Mouse (Mus musculus) lung, postnatal 10 days (tissue): Measurements from ENCODE around the gene Ubp1.
A peak's percentile ranks its signal among the peaks of the same experiment; 100 is the strongest.
"Not testable (repeated sequence)": the region's sequence is repeated elsewhere in the genome, so short reads cannot be mapped to it uniquely, and the experiment has no call there.

ENCODE experiments used
- DNase-seq: peaks from one replicate; pipeline ENCODE4 v3.0.0; 2021

The Ubp1 gene

GRCm38 (mm10) chr9:113930534-113931374 lies at the start of gene Ubp1:
Ubp1 (plus strand) TSS chr9:113930934.
- peak; percentile 98 for DNase-seq

GRCm38 (mm10) chr9:113894903-113895302 lies 35.8 kb upstream of the Ubp1 start:
- no peak for DNase-seq

DNA sequence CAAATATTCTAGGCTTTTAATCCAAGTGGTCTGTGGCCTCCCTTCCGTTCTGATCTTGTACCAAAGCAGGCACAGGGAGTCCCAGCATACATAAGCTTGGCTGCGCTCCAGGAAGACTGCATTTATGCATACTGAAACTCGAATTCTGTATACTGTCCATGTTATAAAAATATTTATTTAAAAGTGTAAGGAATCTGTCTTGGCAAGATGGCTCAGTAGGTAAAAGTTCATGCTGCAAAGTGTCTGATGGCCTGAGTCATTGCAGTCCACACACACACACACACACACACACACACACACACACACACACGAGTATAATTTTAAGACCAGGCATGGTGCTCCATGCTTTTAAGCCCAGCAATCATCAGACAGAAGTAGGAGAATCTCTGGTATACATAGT lies 27.6 kb upstream of the Ubp1 start:
- peak; percentile 38 for DNase-seq

GRCm38 (mm10) chr9:113904315-113904714 lies 26.4 kb upstream of the Ubp1 start:
- not testable (repeated sequence) for DNase-seq

DNA sequence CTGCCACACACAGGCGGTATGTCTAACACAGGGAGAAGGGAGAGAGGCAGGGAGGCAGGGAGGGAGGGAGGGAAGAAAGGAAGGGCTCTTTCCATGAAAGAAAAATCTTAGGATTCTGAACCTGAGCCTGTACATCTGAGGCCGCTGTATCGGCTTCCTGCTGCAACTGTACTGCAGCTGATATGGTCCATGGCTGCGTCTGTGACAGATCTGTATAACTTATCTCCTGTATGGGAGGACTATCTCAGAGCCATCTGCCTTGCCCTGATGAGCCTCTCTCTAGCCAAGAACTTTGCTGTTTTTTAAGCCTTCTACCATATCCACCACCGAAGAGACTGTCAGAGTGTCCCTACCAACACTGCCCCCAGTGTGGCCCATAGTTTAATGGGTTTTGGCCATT lies 14.9 kb upstream of the Ubp1 start:
- no peak for DNase-seq

- DNase-seq, result no peak
These were observed 8.1 kb upstream of the Ubp1 start for GRCm38 (mm10) chr9:113922677-113923076.

- DNase-seq, result no peak
These were observed 5.9 kb upstream of the Ubp1 start for GRCm38 (mm10) chr9:113924883-113925282.

DNA sequence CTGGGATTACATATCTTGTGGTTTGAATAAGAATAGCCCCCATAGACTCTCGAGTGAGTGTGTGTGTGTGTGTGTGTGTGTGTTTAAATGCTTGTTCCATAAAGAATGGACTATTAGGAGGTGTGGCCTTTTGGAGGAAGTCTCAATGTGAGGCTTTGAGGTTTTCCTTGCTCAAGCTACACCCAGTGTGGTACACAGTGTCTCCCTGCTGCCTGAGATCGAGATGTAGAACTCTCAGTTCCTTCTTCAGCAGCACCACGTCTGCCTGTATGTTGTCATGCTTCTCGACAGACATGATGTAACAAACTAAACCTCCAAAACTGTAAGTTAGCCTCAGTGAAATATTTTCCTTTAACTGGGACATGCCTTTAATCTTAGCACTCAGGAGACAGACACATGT lies 2.1 kb upstream of the Ubp1 start:
- no peak for DNase-seq

- no peak for DNase-seq
These were observed 1.1 kb upstream of the Ubp1 start for GRCm38 (mm10) chr9:113929676-113930075.

DNA sequence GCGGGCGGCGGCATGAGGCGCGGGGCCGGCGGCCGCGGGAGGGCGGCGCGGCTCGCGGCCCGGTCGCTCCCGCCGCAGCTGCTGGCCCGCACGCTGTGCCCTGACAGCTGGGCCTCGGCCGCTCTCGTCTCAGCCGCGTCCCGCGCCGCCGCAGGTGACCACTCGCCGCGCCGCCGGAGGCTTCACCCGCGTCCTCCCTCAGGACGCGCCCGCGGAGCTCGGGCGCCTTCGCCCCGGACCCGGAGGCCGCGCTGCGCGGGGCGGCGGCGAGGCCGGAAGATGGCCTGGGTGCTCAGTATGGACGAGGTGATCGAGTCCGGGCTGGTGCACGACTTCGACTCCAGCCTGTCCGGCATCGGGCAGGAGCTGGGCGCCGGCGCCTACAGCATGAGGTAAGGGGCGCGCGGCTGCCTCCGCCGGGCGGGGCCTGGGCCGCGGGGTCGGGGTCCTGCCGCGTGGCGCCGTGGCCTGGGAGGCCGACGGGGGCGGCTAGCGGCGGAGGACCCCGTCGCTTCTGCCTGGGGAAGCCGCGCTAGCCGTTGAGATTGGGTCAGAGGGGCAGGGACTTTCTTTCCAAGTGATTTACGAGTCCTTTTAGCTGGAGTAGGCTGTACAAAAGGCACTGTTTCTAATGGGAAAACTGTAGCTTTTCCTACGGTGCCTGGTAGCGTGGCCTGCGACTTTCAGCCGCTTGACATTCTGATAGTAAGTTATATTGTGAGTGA lies 803 bp downstream of the Ubp1 start:
- DNase-seq, result peak; percentile 35

GRCm38 (mm10) chr9:113932100-113932470 lies 1.4 kb downstream of the Ubp1 start:
- DNase-seq, result peak; percentile 33

- peak; percentile 7 for DNase-seq
These were observed 1.8 kb downstream of the Ubp1 start for GRCm38 (mm10) chr9:113932501-113932900.

- no peak for DNase-seq
These were observed 4.9 kb downstream of the Ubp1 start for GRCm38 (mm10) chr9:113935638-113936037.

DNA sequence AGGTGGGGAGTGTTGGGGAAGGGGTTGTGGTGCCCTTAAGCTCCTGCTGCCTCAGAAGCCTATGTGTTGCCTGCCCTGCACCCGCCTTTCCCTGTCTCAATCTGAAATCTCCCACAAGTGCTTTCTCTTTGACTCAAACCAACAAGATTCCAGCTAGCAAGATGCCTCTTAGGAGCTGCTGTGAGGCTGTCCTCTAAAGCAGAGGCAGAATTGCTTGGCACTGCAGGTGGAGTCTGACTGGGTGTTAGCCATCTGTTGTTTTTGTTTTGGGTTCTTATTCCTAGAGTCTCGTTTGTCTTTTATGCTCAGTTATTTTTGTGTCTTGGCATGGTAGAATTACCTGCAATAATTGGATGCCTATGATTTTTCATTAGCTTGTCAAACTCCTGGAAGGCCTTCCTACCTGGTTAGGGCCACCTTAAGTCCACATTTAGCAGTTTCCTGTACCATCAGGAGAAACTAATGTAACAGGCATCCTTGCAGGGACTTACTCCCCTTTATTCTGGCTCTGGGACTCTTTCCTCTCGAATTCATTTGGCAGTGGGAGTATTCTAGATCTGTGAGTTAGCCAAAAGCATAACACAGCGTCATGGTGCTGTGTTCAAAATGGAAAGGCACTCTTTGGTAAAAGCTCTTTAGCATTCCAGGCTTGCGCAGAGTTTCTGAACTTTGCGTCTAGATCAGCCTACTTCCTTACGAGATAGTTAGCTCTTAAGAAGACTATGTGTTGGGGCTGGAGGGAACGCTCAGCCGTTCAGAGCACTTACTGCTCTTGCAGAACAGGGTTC lies 8.5 kb downstream of the Ubp1 start:
- no peak for DNase-seq

DNA sequence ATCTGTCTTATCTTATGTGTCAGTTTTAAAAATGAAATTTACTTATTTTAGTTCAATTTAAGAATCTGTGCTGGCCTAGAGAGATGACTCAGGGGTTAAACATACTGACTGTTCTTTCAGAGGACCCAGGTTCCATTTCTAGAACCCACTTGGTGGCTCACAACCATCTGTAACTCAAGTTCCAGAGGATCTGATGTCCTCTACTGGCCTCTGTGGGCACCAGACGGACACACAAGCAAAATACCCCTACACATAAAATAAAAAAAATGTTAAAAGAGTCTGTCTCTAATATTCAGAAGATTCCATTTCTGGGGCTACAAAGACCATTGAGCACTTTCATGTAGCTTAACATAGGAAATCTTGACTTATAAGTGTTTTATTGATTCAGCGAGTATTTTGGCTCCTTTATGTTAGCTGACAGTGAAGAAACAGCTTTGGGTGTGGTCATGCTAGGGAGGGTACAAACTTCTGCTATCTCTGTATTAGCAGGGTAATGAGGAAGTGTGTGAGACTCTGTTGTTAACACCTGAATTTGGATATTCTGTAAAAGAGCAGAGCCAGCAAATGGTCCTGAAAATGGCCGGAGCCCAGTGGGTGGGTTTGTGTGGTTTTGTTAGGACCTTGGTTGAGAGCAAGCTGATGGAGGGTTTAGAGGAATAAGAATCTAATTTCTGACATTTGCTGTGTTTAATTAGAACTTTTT lies 10.5 kb downstream of the Ubp1 start:
- no peak for DNase-seq

DNA sequence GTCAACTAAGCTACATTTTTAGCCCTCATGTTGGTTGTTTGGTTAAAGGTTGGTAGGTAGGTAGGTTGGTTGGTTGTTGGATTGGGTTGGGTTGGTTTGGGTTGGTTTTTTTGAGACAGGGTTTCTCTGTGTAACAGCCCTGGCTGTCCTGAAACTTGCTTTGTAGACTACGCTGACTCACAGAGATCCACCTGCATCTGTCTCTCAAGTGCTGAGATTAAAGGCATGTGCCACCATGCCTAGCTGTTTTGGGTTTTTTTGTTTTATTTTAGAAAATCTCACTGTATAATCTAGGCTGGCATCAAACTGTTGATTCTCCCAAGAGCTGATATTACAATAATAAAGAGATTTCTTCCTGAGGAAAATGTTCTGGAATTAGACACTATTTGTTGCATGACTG lies 12.6 kb downstream of the Ubp1 start:
- DNase-seq, result no peak

DNA sequence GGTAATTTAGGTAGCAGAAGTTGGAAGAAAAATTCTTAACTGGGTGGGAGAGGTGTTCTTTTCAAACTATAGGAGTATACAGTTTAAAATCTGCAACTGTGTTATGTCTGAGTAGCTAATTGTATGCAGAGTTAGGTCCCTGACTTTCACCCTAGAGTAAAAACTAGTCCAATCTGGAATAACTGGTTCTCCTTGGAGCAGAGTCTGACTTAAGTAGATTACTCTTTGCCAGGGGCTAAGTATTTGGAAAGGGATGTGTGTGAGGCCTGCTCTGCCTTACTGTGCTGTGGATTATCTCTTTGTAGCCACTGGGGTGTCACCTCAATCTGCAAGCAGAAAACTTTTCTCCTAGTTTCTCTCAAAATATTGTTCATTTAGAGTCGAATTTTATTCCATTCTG lies 16.5 kb downstream of the Ubp1 start:
- no peak for DNase-seq

DNA sequence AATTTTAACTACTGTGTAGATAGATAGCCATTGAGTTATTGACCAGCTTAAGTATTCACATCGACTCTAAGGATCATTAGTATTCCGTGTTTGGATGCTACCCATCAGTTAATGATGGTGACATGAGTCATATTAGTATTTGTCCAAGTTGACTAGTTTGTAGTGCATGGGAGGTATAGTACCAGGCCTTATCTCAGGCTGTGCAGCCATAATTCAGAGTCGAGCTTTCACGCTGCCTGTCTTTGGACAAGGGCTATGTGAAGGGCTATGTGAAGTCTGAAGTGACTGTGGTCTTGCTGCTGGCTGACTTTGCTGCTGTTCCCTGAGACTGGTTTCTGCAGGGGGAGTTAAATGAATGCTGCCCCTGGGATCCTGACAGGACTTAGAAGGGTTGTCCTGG lies 27.0 kb downstream of the Ubp1 start:
- no peak for DNase-seq

DNA sequence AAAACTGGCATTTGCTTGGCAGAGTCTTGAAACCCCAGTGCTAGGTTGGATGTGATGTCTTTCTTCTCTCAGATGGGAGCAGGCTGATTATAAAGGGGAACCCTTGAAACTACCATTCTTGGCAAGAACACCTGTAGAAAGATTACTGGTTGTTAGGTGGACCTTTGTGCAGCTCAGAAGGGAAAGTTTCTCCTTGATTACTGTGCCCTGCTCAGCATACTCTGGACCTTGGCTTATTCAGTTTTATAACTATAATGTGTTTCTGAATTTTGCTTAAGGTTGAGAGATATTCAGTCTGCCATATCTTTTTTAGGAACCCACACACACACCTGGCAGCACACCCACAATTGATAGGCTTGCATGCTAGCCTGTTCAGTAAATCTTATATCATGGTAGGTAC lies 33.0 kb downstream of the Ubp1 start:
- no peak for DNase-seq

DNA sequence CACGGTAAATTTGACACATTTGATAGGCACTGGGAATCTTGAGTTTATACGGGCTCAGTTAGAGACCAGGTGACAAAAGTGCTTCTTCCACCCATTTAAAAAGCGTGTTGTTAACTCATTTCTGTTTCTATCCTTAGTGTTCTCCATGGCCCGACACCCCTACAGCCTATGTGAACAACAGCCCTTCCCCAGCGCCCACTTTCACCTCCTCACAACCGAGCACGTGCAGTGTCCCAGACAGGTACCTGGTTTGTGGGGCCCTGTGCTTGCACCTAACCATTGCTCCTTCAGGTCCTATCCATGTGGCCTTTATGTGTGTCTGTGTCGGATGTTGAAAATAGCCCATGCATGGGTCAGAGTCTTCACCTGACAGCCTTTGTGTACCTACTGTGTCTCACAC lies 33.7 kb downstream of the Ubp1 start:
- no peak for DNase-seq

DNA sequence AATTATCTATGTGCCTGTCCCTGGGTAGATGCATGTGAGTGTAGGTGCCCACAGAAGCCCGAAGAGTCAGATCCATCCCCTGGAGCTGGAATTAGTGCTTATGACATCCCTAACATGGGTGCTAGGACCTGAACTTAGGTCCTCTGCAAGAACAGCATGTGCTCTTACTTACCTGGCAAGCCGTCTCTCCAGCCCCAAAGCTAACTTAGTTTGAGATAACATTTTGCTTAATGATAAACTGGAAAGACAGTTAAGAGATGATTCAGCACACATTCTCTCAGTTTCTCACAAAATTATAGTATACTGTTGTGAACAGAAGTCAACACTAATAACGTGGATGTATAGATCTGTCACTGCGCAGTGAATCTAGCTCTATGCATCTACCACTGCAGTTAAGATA lies 36.1 kb downstream of the Ubp1 start:
- DNase-seq, result no peak

- no peak for DNase-seq
These were observed 38.2 kb downstream of the Ubp1 start for GRCm38 (mm10) chr9:113968967-113969366.

GRCm38 (mm10) chr9:113969399-113969798 lies 38.7 kb downstream of the Ubp1 start:
- DNase-seq, result no peak
